Mouse (Mus musculus): ENCODE data around the gene Trim27.

The Trim27 gene

GRCm38 (mm10) chr13:21172241-21173027, 6.8 kb upstream of the Trim27 start:
- no peak for DNase-seq (ENCODE audit: low spot score)

- peak; percentile 41 for DNase-seq (ENCODE audit: low spot score)
Observed at GRCm38 (mm10) chr13:21173072-21173471, 6.2 kb upstream of the Trim27 start.

GRCm38 (mm10) chr13:21176733-21177132, 2.5 kb upstream of the Trim27 start:
- no peak for DNase-seq (ENCODE audit: low spot score)

- no peak for DNase-seq (ENCODE audit: low spot score)
Observed at GRCm38 (mm10) chr13:21177657-21178056, 1.6 kb upstream of the Trim27 start.

- DNase-seq (ENCODE audit: low spot score) = no peak
Observed at GRCm38 (mm10) chr13:21178364-21178763, 881 bp upstream of the Trim27 start.

- peak; percentile 17 for DNase-seq (ENCODE audit: low spot score)
Observed at GRCm38 (mm10) chr13:21179724-21180550, 692 bp downstream of the Trim27 start.

- no peak for DNase-seq (ENCODE audit: low spot score)
Observed at GRCm38 (mm10) chr13:21180551-21181530, 1.6 kb downstream of the Trim27 start.

GRCm38 (mm10) chr13:21181996-21182395, 2.8 kb downstream of the Trim27 start:
- no peak for DNase-seq (ENCODE audit: low spot score)

GRCm38 (mm10) chr13:21183066-21183465, 3.8 kb downstream of the Trim27 start:
- no peak for DNase-seq (ENCODE audit: low spot score)

- no peak for DNase-seq (ENCODE audit: low spot score)
Observed at GRCm38 (mm10) chr13:21183661-21184060, 4.4 kb downstream of the Trim27 start.

- DNase-seq (ENCODE audit: low spot score) = no peak
Observed at GRCm38 (mm10) chr13:21185521-21185920, 6.3 kb downstream of the Trim27 start.

GRCm38 (mm10) chr13:21195406-21196228, 16.4 kb downstream of the Trim27 start:
- no peak for DNase-seq (ENCODE audit: low spot score)

- no peak for DNase-seq (ENCODE audit: low spot score)
Observed at GRCm38 (mm10) chr13:21197721-21198120, 18.5 kb downstream of the Trim27 start.

- no peak for DNase-seq (ENCODE audit: low spot score)
Observed at GRCm38 (mm10) chr13:21198313-21198712, 19.1 kb downstream of the Trim27 start.

- DNase-seq (ENCODE audit: low spot score) = no peak
Observed at GRCm38 (mm10) chr13:21199046-21200028, 20.1 kb downstream of the Trim27 start.

GRCm38 (mm10) chr13:21200043-21200999, 21.1 kb downstream of the Trim27 start:
- peak; percentile 71 for DNase-seq (ENCODE audit: low spot score)

GRCm38 (mm10) chr13:21215275-21215983, 36.2 kb downstream of the Trim27 start:
- DNase-seq (ENCODE audit: low spot score) = no peak

GRCm38 (mm10) chr13:21216781-21217180, 37.5 kb downstream of the Trim27 start:
- no peak for DNase-seq (ENCODE audit: low spot score)
